Mouse (Mus musculus): ENCODE measurements around the gene Arhgap42. TPM values are rescaled to one million over a fixed set of nuclear protein-coding genes. Genes with fewer than 3 reads are reported as not detected.

Gene Arhgap42
- polyA plus RNA-seq, 1 experiment from 2014 or later, result 36.1 TPM

DNA sequence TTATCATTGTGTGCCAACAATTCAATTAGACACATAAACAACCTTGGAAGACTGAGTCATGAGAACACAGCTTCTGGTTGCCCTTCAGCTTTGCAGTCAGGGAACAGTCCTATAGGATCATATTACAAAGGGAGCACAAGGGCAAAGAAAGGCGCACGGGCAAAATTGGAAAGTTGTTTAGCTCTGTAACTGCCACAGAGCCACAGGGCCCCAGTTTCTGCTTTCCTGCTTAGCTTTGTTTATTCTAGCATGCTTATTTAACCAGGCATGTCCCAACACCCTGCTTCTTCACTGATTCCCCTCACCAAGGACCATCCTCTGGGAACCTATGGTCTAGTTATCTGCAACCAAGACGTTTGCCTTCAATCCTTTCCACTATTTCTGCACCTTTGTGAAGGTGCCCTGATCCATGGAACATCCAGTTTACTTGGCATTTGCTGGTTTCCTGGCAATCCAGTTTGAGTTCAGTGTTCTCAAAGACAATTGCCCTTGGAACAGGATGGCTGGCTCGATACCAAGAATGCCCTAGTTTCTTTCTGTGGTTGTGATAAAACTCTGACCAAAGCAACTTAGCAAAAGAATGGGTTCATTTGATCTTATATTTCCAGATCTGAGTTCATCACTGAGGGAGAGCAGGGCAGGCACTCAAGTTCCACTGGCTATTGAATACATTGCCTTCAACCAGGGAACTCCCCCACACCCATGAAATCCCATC, 111.7 kb downstream of the Arhgap42 start:
- Histone ChIP-seq H3K4me2 (no peak overlapping the region), H3K36me3 (no peaks in the 10 kb centered on the region), H3K4me3 (replicated peaks) (no peak overlapping the region), H3K9ac (no peak overlapping the region), H3K9me3 (no peaks in the 10 kb centered on the region), H3K27me3 (replicated peaks) (no peaks in the 10 kb centered on the region), H3K27ac (no peak overlapping the region), H3K4me1 (no peaks in the 10 kb centered on the region)
- 0 out of 2 replicates have a peak, but pooled peaks have one; percentile 14 for ATAC-seq (ENCODE audit: insufficient read depth, low FRiP score, low read depth)
- 32% methylated on average over 4 of the region's 4 CpGs for WGBS

DNA sequence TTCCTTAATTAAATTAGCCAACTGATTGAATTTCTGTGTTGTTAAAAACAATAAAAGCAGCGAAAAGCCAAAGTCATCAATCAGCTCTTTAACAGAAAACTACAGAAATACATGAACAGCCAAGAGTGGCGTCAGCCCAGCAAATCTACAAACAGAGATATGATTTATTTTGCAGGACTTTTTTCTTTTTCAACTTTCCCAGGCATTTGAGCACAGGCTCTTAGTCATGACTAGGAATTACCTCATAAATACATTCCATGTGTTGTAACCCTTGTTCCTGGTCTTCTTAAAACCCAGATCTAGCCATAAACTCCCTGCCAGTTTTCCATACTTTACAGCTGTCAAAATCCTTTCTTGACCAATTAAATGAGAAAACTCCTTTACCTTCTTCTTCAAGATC, 114.7 kb downstream of the Arhgap42 start:
- no peak overlapping the region for H3K4me2 ChIP-seq
- no peak overlapping the region for H3K4me3 ChIP-seq (replicated peaks)
- WGBS, result 42% methylated on average over 2 of the region's 2 CpGs
- no peak for ATAC-seq (ENCODE audit: insufficient read depth, low FRiP score, low read depth)
- H3K27me3 ChIP-seq (replicated peaks), result no peaks in the 10 kb centered on the region
- no peaks in the 10 kb centered on the region for H3K9me3 ChIP-seq
- H3K27ac ChIP-seq, result no peak overlapping the region
- no peak overlapping the region for H3K9ac ChIP-seq
- H3K36me3 ChIP-seq, result no peaks in the 10 kb centered on the region
- H3K4me1 ChIP-seq, result no peaks in the 10 kb centered on the region

DNA sequence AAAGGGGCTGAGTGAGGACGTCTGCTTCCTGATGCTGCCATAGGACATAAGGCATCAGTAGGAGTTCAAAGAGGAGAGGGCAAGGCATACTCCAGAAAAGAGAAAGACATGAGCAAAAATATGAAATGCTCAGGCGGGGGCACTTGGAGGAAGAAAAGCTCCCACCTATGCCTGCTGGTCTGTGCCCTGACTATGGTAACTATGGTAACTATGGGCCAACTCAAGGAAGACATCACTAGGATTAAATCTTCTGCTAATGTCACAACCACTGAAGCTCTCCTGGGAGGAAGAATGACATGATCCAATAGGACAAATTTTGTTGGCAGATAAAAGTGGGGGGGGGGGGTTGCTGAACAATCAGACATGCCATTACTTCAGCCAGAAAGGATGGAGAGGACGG, 124.6 kb downstream of the Arhgap42 start:
- Histone ChIP-seq H3K4me2 (no peak overlapping the region), H3K27ac (no peak overlapping the region), H3K36me3 (no peaks in the 10 kb centered on the region), H3K9ac (no peak overlapping the region), H3K4me1 (no peaks in the 10 kb centered on the region), H3K9me3 (no peaks in the 10 kb centered on the region), H3K4me3 (replicated peaks) (no peak overlapping the region), H3K27me3 (replicated peaks) (no peaks in the 10 kb centered on the region)
- 70% methylated on average over 3 of the region's 3 CpGs for WGBS
- no peak for ATAC-seq (ENCODE audit: insufficient read depth, low FRiP score, low read depth)

DNA sequence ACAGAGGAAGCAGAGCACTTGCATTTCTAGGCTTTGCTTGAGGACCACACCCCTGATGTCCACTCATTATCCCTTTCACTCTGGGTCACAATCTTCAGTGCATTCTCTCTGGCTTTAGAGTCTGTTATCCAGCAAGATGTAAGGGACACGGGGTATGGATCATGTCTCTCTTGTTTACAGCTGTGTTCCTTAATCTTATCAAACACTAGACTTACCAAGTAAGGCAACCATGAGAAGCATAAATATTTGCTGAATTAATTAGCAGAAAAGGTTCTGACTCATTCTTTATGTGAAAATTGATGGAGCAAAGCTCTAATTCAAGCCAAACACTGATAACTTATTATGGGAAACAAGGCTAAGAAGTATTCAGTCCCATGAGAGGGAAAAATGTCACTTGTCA, 125.1 kb downstream of the Arhgap42 start:
- Histone ChIP-seq H3K36me3 (no peaks in the 10 kb centered on the region), H3K4me2 (no peak overlapping the region), H3K27ac (no peak overlapping the region), H3K27me3 (replicated peaks) (no peaks in the 10 kb centered on the region), H3K9me3 (no peaks in the 10 kb centered on the region), H3K9ac (no peak overlapping the region), H3K4me3 (replicated peaks) (no peak overlapping the region), H3K4me1 (no peaks in the 10 kb centered on the region)
- ATAC-seq (ENCODE audit: insufficient read depth, low FRiP score, low read depth), result no peak
- 34% methylated on average over 1 of the region's 1 CpGs for WGBS

DNA sequence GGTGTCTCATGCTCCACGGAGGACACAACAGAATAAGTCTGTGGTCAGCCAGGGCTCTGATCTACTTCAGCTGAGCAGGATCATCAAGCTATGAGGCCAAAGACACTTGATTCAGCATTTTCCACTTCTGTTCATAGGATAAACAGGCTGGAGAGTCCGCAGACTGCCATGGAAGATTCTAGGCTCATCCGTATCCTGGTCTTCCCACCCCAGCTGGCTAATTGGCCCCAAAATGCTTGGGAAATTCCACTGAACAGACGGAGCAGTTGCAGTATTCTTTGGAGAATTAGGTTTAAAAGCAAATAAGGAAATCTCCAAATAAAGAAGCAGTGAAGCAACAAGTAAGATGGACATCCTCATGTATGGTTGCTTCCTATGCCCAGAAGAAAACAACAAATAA, 126.0 kb downstream of the Arhgap42 start:
- H3K27ac ChIP-seq, result no peak overlapping the region
- no peak overlapping the region for H3K9ac ChIP-seq
- no peak for ATAC-seq (ENCODE audit: insufficient read depth, low FRiP score, low read depth)
- 59% methylated on average over 4 of the region's 4 CpGs for WGBS
- no peak overlapping the region for H3K4me3 ChIP-seq (replicated peaks)
- H3K36me3 ChIP-seq, result no peaks in the 10 kb centered on the region
- no peaks in the 10 kb centered on the region for H3K9me3 ChIP-seq
- H3K4me1 ChIP-seq, result no peaks in the 10 kb centered on the region
- H3K4me2 ChIP-seq, result no peak overlapping the region
- H3K27me3 ChIP-seq (replicated peaks), result no peaks in the 10 kb centered on the region

DNA sequence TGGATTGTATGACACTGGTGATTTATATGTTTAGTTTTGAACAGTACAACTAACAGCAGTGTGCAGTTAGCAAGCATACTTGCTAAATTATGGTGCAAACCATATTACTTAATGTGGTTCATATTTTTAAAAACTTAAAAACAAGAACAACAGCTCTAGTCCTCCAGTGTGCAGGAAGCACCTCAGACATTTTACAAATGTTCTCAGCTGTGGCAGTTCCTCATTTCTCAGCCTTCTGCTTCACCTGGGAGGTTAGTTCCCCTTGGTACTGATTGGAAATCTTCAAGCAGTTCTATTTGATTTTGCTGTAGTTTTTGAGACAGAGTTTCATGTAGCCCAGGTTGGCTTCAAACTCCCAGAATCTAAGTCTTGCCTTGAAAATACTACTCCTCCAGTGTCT, 131.2 kb downstream of the Arhgap42 start:
- Histone ChIP-seq H3K9ac (no peak overlapping the region), H3K4me3 (replicated peaks) (no peak overlapping the region), H3K4me2 (no peak overlapping the region), H3K9me3 (no peaks in the 10 kb centered on the region), H3K27me3 (replicated peaks) (no peaks in the 10 kb centered on the region), H3K4me1 (no peaks in the 10 kb centered on the region), H3K27ac (no peak overlapping the region), H3K36me3 (no peaks in the 10 kb centered on the region)
- no peak for ATAC-seq (ENCODE audit: insufficient read depth, low FRiP score, low read depth)

DNA sequence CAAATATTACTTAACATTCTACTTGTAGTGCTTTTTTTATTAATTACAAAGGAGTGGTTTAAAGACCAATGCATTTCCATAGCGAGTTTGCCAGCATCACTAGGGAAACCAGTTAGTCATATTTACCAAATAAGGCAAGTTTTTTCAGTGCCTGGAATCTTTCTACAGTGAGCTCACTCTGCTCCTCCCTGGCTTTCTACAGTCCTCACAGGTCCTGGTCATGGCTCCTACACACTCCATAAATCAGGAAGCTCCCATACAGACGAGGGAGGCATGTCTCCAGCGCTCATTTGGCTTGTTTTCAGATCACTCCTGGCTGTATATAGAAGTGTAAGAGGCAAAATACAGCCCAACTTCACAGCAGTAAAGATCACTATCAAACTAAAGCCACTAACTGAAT, 134.1 kb downstream of the Arhgap42 start:
- Histone ChIP-seq H3K36me3 (no peaks in the 10 kb centered on the region), H3K9me3 (no peaks in the 10 kb centered on the region), H3K4me3 (replicated peaks) (no peak overlapping the region), H3K9ac (no peak overlapping the region), H3K27ac (no peak overlapping the region), H3K4me2 (no peak overlapping the region), H3K27me3 (replicated peaks) (no peaks in the 10 kb centered on the region), H3K4me1 (no peaks in the 10 kb centered on the region)
- WGBS, result 52% methylated on average over 3 of the region's 3 CpGs
- no peak for ATAC-seq (ENCODE audit: insufficient read depth, low FRiP score, low read depth)

DNA sequence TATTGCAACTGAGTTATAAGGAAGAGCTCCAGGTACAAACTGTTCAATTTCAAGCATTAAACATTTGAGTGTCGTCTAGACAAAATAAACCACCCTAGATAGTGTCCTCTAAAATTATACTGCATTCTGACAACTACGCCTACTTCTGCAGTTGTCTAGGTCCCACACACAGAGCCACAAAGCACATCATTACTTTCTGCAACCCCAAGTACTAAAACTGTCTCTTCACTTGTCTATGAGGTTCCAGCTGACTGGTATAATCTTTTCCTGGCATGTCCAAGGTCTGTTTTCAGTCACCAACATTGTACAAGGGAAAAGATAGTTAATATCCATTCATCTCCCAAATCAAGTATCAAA, 136.8 kb downstream of the Arhgap42 start:
- H3K36me3 ChIP-seq, result no peaks in the 10 kb centered on the region
- no peak overlapping the region for H3K4me2 ChIP-seq
- H3K27me3 ChIP-seq (replicated peaks), result no peaks in the 10 kb centered on the region
- H3K4me1 ChIP-seq, result no peaks in the 10 kb centered on the region
- WGBS, result 91% methylated on average over 2 of the region's 2 CpGs
- H3K27ac ChIP-seq, result no peak overlapping the region
- ATAC-seq (ENCODE audit: insufficient read depth, low FRiP score, low read depth), result no peak
- no peaks in the 10 kb centered on the region for H3K9me3 ChIP-seq
- no peak overlapping the region for H3K9ac ChIP-seq
- H3K4me3 ChIP-seq (replicated peaks), result no peak overlapping the region

DNA sequence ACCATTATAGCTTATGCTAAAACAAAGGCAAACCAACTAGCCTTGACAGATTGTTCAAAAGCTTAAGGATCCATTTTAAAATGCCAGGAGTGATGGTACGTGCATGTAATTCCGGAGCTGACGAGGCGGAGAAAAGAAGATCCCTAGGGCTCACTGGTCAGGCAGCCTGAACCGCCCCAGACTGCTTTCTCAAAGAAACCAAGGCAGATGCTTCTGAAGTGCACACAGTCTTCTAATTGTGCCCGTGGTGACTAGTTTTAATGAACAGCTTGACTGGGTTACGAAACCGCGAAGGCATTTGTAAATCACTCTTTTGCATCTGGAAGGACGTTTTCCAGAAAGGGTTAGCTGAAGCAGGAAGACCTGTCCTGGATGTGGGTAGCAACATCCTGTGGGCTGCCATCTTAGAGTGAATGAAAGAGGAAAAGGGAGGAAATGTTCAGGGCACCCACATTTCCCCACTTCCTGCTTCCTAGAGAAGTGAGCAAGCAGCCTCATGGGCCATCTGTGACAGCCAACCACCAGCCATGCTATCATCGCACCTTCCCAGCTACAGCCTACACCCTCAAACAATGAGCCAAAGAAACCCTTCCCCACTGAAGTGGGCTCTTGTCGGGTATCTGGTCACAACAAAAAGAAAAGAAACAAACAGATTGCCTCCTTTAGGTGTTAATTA, 137.3 kb downstream of the Arhgap42 start:
- Histone ChIP-seq H3K27ac (no peak overlapping the region), H3K4me1 (no peaks in the 10 kb centered on the region), H3K27me3 (replicated peaks) (no peaks in the 10 kb centered on the region), H3K4me2 (no peak overlapping the region), H3K36me3 (no peaks in the 10 kb centered on the region), H3K9ac (no peak overlapping the region), H3K9me3 (no peaks in the 10 kb centered on the region), H3K4me3 (replicated peaks) (no peak overlapping the region)
- 82% methylated on average over 12 of the region's 12 CpGs for WGBS
- ATAC-seq (ENCODE audit: insufficient read depth, low FRiP score, low read depth), result no peak

DNA sequence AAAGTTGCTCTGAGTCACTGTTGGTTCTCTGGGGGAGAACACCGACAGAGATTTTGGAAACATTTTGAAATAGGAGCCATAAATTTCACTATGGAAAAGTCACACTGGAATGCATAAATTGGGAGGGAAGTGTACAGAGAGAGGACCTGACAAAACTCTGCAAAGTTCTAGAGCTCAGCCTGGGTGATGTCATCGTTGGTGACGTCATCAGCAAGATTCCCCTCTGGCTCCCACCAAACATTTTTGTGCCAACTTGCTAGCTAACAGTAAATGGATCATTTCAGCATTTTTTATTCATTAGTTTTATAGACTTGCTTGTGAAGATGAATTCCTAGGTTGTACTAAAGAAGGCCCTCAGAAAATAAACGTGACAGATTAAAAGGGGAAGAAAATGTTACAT, 137.8 kb downstream of the Arhgap42 start:
- ATAC-seq (ENCODE audit: insufficient read depth, low FRiP score, low read depth), result no peak
- no peak overlapping the region for H3K4me2 ChIP-seq
- no peaks in the 10 kb centered on the region for H3K36me3 ChIP-seq
- no peaks in the 10 kb centered on the region for H3K4me1 ChIP-seq
- H3K9ac ChIP-seq, result no peak overlapping the region
- H3K9me3 ChIP-seq, result no peaks in the 10 kb centered on the region
- 59% methylated on average over 4 of the region's 4 CpGs for WGBS
- no peaks in the 10 kb centered on the region for H3K27me3 ChIP-seq (replicated peaks)
- H3K27ac ChIP-seq, result no peak overlapping the region
- H3K4me3 ChIP-seq (replicated peaks), result no peak overlapping the region

DNA sequence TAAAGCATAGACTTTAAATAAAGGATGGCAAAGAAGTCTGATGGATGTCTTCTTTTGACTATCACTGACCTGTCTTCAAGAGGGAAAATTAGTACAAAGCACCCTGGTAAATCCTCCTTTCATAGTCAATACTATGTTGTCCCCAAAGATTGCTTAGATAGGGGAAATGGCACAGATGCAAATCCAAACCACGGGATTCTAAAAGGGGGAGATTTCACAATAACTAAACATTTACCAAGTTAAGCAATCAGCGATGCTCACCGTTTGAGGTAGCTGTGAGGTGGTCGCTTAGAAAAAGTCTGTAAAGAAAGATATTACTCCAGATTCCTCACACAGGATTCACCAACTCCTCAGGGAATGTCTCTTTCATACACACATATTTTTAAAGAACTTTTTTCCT, 141.1 kb downstream of the Arhgap42 start:
- H3K4me1 ChIP-seq, result no peaks in the 10 kb centered on the region
- 84% methylated on average over 4 of the region's 4 CpGs for WGBS
- no peak for ATAC-seq (ENCODE audit: insufficient read depth, low FRiP score, low read depth)
- H3K27ac ChIP-seq, result no peak overlapping the region
- H3K9ac ChIP-seq, result no peak overlapping the region
- no peak overlapping the region for H3K4me2 ChIP-seq
- no peaks in the 10 kb centered on the region for H3K36me3 ChIP-seq
- H3K27me3 ChIP-seq (replicated peaks), result no peaks in the 10 kb centered on the region
- H3K9me3 ChIP-seq, result no peaks in the 10 kb centered on the region
- no peak overlapping the region for H3K4me3 ChIP-seq (replicated peaks)

DNA sequence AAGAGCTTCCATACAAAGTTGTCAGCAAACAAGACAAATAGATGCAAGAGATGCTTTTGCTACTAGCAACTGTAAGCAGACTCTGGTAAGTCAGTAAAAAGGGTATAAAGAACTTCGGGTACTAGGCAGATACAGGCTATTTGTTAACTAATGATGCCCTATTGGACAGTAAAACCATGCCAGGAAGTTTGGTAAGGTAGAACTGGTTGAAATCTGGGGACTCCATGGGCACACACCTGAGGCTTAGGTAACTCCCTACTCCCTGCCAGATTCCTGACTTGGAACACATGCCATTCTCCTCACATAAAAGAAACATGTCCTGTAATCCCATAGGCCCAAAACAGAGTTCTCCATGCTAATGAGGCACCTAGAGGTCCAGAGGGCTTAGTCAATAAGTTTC, 142.1 kb downstream of the Arhgap42 start:
- Histone ChIP-seq H3K9ac (no peak overlapping the region), H3K4me1 (no peaks in the 10 kb centered on the region), H3K27me3 (replicated peaks) (no peaks in the 10 kb centered on the region), H3K27ac (no peak overlapping the region), H3K4me2 (no peak overlapping the region), H3K4me3 (replicated peaks) (no peak overlapping the region), H3K36me3 (no peaks in the 10 kb centered on the region), H3K9me3 (no peaks in the 10 kb centered on the region)
- no peak for ATAC-seq (ENCODE audit: insufficient read depth, low FRiP score, low read depth)
- 92% methylated on average over 1 of the region's 1 CpGs for WGBS

DNA sequence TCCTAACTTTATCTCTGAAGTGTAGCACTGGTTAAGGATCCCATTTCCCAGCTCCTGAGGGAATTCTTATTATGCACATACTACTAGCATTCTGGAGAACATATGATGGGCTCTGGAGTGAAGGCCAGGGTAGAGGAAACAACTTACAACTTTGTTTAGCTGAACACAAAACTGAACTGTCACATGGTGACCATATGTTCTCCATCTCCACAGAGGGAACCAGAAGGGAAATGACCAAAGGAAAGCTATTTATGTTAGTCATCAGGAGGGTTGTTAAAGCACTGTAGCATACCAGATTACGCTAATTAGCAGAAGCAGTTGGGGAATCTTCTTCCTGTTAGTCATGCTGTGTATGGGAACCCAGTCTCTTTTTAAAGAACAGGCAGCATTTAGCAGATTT, 145.8 kb downstream of the Arhgap42 start:
- Histone ChIP-seq H3K9me3 (no peaks in the 10 kb centered on the region), H3K36me3 (no peaks in the 10 kb centered on the region), H3K27ac (no peak overlapping the region), H3K9ac (no peak overlapping the region), H3K4me2 (no peak overlapping the region), H3K4me3 (replicated peaks) (no peak overlapping the region), H3K4me1 (no peaks in the 10 kb centered on the region), H3K27me3 (replicated peaks) (no peaks in the 10 kb centered on the region)
- no peak; the same call in 1 of the 2 replicates for ATAC-seq (ENCODE audit: insufficient read depth, low FRiP score, low read depth)
- 56% methylated on average over 1 of the region's 1 CpGs for WGBS
